Mouse (Mus musculus) frontal cortex, postnatal 36 days (tissue): Measurements from ENCODE around the gene Ly6g6e.
"Not testable (repeated sequence)": the region's sequence is repeated elsewhere in the genome, so short reads cannot be mapped to it uniquely, and the experiment has no call there.

Experiments
- DNase-seq, 2 experiments: peaks; one replicate each; pipeline ENCODE4 v3.0.0; 2022; ENCODE audit warnings: low spot score in 2 of 2

Gene Ly6g6e

GRCm38 (mm10) chr17:35076507-35077176 lies at the start of gene Ly6g6e:
Gene Ly6g6e, plus strand, starts transcription at chr17:35076902.
- no peak for DNase-seq

- no peak for DNase-seq
Measured at GRCm38 (mm10) chr17:35027277-35028068, 49.2 kb upstream of the Ly6g6e start, which contains the start of gene Sapcd1. Gene Sapcd1, minus strand, starts transcription at chr17:35028016.

GRCm38 (mm10) chr17:35028315-35028714 lies 48.4 kb upstream of the Ly6g6e start:
- no peak for DNase-seq

GRCm38 (mm10) chr17:35029691-35030532 lies 46.8 kb upstream of the Ly6g6e start:
- DNase-seq, result no peak

GRCm38 (mm10) chr17:35031272-35031671 lies 45.4 kb upstream of the Ly6g6e start:
- DNase-seq, result no peak

GRCm38 (mm10) chr17:35031880-35032279 lies 44.8 kb upstream of the Ly6g6e start:
- no peak for DNase-seq

GRCm38 (mm10) chr17:35032323-35032870 lies 44.3 kb upstream of the Ly6g6e start:
- DNase-seq, result no peak

- DNase-seq, result not testable (repeated sequence)
Measured at GRCm38 (mm10) chr17:35033703-35034102, 43.0 kb upstream of the Ly6g6e start.

- DNase-seq, result no peak
Measured at GRCm38 (mm10) chr17:35034896-35035295, 41.8 kb upstream of the Ly6g6e start.

- no peak for DNase-seq
Measured at GRCm38 (mm10) chr17:35039121-35039873, 37.4 kb upstream of the Ly6g6e start.

- DNase-seq, result no peak
Measured at GRCm38 (mm10) chr17:35043794-35044193, 32.9 kb upstream of the Ly6g6e start.

GRCm38 (mm10) chr17:35044904-35045806 lies 31.5 kb upstream of the Ly6g6e start:
- no peak for DNase-seq

GRCm38 (mm10) chr17:35045807-35046680 lies 30.7 kb upstream of the Ly6g6e start:
- DNase-seq, result no peak

GRCm38 (mm10) chr17:35046681-35047455 lies 29.8 kb upstream of the Ly6g6e start, which contains the start of gene Msh5:
Gene Msh5, minus strand, starts transcription at chr17:35046745.
- peak; percentile 90 to 95 for DNase-seq

- DNase-seq, result no peak
Measured at GRCm38 (mm10) chr17:35047688-35048087, 29.0 kb upstream of the Ly6g6e start.

GRCm38 (mm10) chr17:35048149-35048931 lies 28.4 kb upstream of the Ly6g6e start:
- no peak for DNase-seq

GRCm38 (mm10) chr17:35048932-35049440 lies 27.7 kb upstream of the Ly6g6e start:
- no peak for DNase-seq
